Mouse (Mus musculus): Measurements from ENCODE around the gene Col5a2. TPM values are rescaled to one million over a fixed set of nuclear protein-coding genes. Genes with fewer than 3 reads are reported as not detected.

Gene Col5a2
- polyA plus RNA-seq, 1 experiment from 2014 or later: 25.3 TPM

- no peaks in the 10 kb centered on the region for H3K9me3 ChIP-seq (ENCODE audit: control insufficient read depth, low read length)
- no peaks in the 10 kb centered on the region for H3K4me1 ChIP-seq (replicated peaks; ENCODE audit: control insufficient read depth, insufficient read depth, low read length)
- H3K4me2 ChIP-seq: no peak overlapping the region
- no peak overlapping the region for H3K9ac ChIP-seq (ENCODE audit: low read depth, low read length)
- 95% methylated on average over 1 of the region's 1 CpGs for WGBS
- ATAC-seq (replicated peaks; ENCODE audit: low FRiP score): no peak
- no peaks in the 10 kb centered on the region for H3K36me3 ChIP-seq (ENCODE audit: control insufficient read depth, insufficient read depth, low read length)
- H3K4me3 ChIP-seq (ENCODE audit: low read depth, low read length): no peak overlapping the region
- no peak overlapping the region for H3K27ac ChIP-seq (ENCODE audit: low read depth, low read length)
- no peaks in the 10 kb centered on the region for H3K27me3 ChIP-seq (replicated peaks; ENCODE audit: control insufficient read depth, insufficient read depth, low read length)
- DNase-seq (ENCODE audit: low spot score): no peak
Measured at GRCm38 (mm10) chr1:45329149-45329548, 173.9 kb downstream of the Col5a2 start.

Other genes starting within 250 kb of the Col5a2 start
- gene Col3a1, start 191.7 kb downstream of the Col5a2 start, polyA plus RNA-seq (2014; fragmentation: Nextera tagmentation; extraction: Ambion mirVana): 293 and 303 TPM in 2 replicates